Mouse (Mus musculus) gastrocnemius, postnatal 4 days (tissue): ENCODE data around the gene Cln6. TPM values are rescaled to one million over a fixed set of nuclear protein-coding genes. Genes with fewer than 3 reads are reported as not detected.
A peak's percentile ranks its signal among the peaks of the same experiment; 100 is the strongest.
"Not testable (repeated sequence)": the region's sequence is repeated elsewhere in the genome, so short reads cannot be mapped to it uniquely, and the experiment has no call there.

Experiments used
- DNase-seq, 2 experiments: peaks; one replicate each; pipeline ENCODE4 v3.0.0; 2021 to 2022; ENCODE audit warnings: low spot score in 2 of 2, mixed read lengths in 2 of 2
- long read RNA-seq, 2 experiments: library from polyadenylated mRNA; stranded (forward); transcript quantifications; one replicate each; pipeline ENCODE4 v2.0.0; 2021
- total RNA-seq, 2 experiments: library from RNA; stranded (reverse); gene quantifications; 2 replicates each; pipeline ENCODE4 v1.2.3; 2021

Cln6 gene
- 10 to 100 TPM; 26.4 to 27.2 TPM for total RNA-seq
- long read RNA-seq, experiment 1, transcript Cln6-201 (7 exons, 2,142 nt): major isoform, 17 of 25 reads
- long read RNA-seq, experiment 1, partial matches to known transcripts: 1 of 25 reads
- long read RNA-seq, experiment 1, other reads (novel, unspliced or antisense): 7 of 25 reads
- long read RNA-seq, experiment 2, transcript Cln6-201 (7 exons, 2,142 nt): major isoform, 14 of 18 reads
- long read RNA-seq, experiment 2, partial matches to known transcripts: 1 of 18 reads
- long read RNA-seq, experiment 2, other reads (novel, unspliced or antisense): 3 of 18 reads

DNA sequence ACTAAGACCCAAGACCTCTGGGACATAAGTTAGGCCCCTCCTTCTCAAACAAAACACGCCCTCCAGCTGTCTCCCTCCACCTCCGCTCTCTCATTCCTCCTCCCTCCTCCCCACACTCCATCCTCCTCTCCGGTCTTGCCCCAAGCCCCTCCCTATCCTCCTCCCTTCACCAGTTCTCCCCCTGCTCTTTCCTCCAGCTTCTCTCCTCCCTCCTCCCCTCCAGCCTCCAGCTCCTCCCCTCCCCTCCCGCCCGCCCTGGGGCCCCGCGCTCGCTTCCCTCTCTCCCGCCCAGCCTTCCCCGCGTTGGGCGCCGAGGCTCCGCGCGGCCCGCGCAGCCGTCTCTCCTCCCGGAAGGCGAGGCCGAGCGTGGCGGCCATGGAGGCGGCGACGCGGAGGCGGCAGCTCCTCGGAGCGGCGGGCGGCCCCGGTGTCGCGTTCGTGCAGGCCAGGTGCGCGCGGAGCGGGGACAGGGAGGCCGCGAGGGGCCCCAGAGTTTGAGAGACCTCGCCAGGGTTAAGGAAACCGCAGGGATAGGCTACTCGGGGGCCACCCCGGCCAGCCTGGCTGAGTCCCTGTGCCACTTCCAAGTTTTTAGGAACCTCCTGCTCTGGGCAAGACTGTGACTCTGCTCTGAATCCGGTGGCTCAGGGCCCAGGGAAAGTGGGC, at the start of gene Cln6:
Gene Cln6 (plus strand): TSS at position 280 of the 666 bp plus-strand sequence.
- DNase-seq: peak; percentile 57 to 70

DNA sequence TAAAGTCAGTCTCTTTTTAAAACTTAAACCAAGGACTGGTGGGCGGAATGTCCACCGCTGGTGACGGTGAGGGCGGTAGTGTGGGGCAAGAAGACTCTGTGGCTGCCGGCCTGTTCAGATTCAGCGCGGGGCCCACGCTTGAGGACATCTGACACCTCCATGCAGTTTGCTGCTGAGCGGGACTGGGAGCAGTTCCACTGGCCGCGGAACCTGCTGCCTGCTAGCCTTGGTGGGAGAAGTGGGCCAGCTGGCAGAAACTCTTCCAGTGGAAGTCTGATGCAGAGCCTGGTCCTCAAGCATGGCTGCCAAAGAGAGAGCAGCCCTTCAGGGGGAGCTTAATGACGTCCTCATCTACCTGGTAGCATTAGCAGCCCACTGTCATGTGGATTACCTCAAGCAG, 48.7 kb upstream of the Cln6 start:
- DNase-seq: no peak

DNA sequence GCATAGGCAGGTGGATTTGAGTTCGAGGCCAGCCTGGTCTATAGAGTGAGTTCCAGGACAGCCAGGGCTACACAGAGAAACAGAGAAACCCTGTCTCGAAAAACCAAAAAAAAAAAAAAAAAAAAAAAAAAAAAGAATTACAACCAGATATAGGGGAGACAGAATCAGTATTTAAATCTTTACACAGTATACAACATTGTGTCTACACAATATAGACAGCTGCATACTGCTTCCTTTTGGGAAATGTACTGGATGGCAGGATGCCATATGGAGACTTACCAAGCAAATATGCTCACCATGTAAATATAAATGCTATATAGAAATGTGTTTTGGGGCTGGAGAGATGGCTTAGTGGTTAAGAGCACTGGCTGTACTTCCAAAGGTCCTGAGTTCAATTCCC, 39.4 kb upstream of the Cln6 start:
- DNase-seq: not testable (repeated sequence)

DNA sequence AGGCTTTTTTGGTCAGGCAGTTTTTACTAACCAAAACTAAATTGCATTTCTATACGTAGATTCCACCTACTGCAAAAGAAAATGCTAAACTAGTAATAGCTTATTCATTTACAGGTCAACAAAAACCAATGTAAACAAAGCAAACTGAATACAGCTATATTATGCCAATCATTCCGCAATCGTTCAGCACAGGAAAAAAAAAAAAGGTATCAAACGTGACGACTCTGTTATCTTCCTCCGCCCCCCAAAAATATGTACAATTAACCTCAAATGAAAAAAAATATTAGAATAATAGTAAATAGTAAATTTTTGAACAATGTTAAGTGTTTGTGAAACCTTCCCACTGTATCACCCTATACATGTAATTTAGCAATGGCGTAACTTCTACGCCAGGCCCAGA, 28.5 kb upstream of the Cln6 start:
- DNase-seq: no peak

DNA sequence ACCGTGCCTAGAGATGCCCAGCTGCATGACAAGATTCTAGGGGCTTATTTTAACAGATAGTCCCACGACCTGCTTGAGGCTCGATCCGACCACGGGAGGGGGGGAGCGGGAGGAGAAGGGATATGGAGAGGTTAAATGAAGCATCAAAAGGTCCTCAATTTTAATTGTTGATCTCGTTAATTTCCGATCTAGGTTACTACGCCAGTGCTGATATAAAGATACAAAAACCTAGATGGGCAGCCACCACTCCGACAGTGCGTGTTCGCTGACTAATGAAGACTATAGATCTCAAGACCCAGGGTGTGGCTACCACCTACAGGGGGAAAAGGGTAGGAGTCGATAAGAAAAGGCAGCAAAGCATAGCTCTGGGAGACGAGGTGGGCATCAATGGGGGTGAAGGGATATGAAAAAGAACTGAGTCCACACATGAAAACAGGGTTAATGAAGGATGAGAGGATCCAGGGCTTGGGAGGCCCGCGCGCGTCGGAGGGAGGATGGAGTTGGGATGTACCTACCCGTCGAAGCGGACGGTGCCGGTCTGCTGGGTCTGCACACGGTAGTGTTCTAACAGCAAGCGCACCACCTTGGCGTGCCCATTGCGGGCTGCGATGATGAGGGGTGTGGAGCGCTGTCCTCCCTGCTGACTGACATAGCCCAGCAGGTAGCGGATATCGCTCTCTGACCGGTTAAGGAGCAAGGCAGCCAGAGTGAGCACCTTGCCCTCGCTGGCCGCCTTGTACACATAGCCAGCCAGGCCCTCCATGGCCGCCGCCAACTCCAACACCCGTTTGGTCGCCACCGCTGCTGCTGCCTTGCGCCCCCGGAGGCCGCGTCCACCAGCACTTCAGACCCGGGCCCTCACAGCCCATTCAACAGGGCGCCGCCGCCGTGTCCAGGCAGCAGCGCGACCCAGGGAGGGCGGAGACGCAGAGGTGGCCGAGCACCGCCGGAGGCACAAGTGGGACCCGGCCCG, 27.8 kb upstream of the Cln6 start:
- DNase-seq: peak in 1 of 2 experiments; percentile 68

DNA sequence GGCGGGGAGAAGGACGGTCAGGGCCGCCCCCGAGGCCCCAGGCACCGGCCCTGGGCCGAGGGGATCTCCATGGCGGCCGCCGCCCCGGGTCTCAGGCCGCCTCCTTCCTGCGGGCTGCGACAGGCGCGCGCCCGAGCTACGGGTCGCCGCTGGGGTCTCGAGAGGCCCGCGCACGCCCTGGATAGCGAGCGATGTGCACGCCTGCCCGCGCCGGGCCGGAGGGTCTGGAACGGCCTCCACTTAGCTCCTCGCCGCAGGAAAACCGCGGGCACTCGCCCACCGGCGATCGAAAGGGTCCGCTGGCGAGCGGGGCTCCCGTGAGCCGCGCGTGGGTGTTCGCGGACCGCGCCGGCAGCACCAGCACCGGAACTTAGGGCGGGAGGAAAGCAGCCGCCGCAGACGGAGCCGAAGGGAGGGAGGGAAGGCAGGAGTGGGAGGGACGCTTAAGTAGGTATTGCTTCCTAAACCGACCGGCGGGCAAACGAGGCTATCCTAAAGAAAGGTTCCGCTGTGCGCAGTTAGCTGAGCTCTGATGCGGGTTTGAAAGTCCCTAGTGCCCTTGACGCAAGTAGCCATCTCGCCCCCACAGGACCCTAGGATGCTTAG, 27.0 kb upstream of the Cln6 start, which contains the start of gene Fem1b:
Gene Fem1b (minus strand): TSS at position 419 of the 606 bp plus-strand sequence.
- DNase-seq: peak; percentile 77 to 89

DNA sequence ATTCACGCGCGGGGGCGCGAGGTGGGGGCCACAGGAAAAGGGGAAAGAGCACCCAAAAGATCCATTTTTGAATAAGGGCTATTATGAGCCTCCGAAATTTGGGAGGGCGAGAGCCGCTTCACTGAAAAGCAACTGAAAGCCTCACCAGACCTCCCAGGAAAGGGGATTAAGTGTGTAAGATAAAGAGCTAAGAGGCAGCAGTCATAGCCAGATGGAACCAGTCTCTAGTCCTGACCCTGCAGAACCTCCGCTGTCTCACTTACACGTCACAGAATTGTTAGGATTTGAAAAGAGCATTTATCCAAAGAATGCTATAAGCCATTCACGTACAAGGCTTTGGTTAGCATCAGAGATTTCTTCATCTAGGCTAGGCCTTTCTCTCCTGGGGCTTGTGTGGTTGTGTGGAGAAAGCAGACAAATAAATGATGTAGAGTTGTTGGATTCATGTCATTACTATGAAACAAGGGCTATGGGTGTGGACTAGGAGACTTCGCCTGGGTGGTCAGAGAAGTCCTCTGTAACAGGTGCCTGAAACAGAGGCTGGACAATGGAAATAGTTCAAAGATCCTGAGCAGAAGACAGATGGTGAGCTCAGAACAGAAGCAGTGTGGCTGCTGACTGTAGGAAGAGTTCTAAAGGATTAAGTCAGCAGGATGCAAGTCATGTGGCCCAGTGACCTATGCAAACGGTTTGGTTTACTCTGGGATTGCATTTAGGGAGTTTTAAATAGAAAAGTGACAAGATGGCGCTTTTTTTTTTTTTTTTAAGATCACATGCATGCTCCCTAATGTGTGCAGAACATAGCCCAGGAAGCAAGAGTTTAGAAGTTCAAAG, 26.2 kb upstream of the Cln6 start:
- no peak for DNase-seq

DNA sequence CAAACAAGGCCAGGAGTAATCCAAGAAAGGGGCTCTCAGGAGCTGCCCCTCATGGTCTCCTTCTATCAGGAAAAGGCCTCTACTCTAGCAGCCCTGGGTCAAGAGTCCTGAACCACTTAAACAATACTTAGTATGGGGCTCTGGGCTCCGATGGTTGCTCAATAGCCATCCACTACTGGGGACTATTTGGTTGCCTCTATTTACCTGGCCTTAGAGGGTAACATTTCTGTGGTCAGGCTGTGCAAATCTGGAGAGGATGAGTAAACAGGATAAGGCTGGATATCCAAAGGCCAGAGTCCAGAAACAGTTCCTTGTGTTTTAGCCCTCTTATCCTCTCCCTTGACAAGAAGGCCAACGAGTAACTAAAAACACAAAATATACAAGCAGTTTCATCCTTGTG, 23.8 kb upstream of the Cln6 start:
- DNase-seq: no peak

DNA sequence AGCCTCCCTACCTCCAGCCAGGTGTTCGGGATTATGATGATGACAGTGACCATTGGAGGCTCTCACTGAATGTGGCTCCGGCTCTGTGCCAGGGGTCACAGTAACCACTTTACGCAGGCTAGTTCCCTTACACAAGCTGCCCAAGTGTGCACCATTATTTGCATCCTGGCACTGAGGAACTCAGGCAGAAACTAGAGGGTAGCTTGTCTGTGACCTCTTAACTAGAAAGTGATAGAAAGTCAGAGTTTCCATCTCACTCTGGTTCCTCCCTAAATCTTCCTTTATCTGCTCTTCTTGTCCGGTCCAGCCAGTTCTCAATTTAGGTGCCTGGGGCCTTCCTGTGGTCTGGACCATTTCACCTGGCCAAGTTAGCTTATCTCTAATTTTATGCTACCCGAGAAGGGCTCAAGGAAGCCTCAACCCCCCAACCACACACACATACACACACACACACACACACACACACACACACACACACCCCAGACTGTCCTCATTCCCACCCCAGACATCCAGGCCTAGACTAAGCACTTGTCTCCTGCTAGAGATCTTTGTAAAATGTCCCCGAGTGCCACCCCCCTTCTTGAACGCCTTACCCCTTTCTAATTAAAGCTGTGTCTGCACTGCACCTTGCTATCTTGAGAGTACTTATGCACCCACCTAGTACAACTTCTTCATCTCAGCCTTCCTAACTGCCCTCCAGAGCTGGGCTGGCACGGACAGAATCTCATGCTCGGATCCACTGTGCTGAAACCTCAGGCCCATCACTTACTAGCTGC, 22.1 kb upstream of the Cln6 start:
- DNase-seq: no peak

DNA sequence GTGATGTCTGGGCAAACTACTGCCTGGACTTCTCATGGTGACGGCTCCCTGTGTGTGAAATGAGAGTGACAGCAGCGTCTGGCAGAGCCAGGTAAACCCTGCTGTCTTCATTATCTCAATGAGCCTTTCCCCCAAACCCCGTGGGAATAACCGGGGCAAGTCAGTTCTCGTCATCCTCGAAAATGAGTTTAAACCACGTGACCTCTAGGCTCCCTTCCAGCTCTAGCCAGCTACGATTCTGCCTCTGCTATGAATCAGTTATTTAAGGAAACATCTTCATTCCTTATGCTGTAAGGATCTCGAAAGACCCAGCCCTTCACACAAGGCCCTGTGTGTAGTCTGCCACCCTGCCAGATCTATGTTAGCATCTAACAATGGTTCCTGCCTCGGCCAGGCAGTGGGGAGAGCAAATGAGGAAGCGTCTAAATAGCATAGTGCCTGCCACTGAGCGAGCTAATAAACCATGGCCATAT, 21.4 kb upstream of the Cln6 start:
- no peak for DNase-seq

DNA sequence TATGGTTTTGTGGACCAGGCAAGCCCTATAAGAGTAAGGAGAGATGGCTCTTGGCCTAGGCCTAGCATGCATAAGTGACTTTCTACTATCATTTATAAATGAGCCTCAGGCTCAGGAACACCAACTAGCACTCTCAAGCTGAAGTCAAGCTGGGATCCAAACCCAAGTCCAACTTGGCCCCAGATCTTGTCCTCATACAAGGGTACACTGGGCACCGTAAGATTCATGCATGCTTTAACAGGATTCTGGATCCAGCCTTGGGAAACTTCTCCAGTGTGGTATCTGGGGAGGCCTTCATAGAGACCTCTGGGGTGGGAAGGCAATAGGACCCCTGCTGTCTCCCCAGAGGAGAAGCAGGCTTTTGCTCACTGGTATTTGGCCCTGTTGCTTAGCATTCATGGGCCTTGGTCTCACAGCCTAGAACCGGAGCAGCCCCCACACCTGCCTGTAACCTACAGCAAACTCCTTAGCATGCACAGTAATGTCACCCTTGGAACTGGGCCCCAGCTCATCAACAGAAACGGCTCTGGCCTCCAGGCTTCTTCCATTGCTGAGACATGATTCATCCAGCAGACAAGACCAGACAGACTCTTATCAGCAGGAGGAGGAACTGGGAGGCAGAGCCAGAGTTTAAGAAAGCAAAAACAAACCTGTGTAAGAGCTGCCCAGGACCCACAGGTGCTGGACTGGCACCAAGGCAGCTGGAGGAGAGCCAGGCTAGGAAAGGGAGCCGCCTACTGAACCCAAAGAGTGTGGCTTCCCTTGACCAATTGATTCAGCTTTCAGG, 20.6 kb upstream of the Cln6 start:
- no peak for DNase-seq

DNA sequence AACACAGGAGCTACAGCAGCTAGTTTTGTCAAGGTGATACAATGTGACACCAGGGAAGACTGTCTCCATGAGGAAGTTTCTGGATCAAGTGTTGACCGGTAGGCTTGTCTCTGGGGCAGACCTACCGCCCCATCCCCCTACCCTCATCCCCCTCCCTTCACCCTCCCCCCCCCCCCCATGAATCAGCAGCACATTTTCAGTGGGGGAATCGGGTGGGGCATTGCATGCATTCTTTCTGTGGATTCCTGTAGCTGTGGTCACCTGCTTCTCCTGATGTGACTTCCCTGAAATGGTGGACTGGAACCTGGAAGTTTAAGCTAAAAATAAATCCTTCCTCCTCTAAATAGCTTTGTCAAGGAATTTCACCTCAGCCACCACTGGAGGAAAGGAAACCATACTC, 19.1 kb upstream of the Cln6 start:
- DNase-seq: no peak

DNA sequence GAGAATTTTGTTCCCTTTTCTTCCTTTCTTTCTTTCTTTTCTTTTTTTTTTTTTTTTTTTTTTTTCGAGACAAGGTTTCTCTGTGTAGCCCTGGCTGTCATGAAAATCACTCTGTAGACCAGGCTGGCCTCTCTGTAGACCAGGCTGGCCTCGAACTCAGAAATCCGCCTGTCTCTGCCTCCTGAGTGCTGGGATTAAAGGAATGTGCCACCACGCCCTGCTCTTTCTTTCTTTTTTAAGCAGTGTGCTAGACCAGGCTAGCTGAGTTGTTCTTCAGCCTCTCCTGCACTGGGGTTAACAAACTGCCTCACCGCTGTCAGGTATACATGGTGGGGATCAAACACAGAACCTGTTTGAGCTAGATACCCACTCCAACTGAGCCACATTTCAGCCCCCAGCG, 18.7 kb upstream of the Cln6 start:
- not testable (repeated sequence) for DNase-seq

DNA sequence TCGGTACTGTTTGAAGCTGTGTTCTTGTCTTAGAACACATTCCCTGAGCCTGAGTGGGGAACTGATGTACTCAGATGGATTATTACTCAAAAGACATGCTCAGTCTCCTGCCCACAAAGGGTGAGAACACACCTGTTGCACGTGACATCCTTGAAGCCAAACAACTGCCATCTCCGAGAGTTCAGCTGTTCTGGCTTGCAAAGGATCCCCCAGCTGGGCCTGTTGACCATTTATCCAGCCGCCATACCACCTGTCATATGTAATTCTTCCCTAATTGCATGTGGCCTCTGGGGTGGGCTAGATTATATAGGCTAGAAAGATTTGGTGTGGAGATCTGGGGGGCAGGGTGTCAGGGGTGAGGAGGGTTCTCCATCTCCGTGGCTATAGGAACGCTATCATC, 17.8 kb upstream of the Cln6 start:
- DNase-seq: no peak

DNA sequence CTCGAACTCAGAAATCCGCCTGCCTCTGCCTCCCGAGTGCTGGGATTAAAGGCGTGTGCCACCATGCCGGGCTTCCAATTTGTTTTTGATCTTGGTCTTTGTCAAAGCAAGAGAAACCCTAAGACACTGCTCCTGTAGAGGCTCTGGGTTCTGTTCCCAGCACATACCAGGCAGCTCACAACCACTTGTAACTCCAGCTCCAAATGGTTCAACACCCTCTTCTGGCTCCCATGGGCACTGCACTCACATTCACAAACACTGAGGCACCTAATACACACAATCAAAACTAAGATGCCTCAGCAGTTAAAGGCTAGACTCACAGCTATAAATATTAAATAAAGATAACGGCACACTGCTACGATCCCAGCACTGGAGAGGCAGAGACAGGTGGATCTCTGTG, 16.8 kb upstream of the Cln6 start:
- DNase-seq: no peak

DNA sequence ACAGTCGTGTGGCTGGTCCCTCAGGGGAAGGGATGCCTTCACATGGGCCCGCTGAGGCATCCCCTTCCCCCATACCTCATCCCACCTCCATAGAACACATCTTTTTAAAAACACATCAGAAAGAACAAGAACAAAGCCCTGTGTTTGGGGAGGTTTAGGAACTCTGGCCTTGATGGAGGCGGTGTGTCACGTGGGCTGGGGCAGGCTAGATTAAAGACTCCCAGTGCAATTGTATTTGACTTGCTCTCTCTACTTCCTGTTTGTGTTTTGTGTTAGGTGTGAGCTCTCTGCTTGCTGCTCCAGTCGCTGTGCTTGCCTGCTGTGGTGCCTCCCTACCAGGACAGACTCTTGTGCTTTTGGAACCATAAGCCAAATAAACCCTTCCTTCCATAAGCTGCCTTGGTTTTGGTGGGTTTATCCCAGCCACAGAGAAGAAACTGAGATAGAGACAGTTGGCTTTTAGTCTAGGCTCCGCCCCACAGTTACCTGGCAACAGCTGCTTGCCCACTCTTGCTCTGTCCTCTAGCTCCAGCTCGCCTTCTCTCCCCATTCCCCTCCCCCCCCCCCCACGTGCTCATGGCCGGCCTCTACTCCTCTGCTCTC, 12.7 kb upstream of the Cln6 start:
- no peak for DNase-seq

DNA sequence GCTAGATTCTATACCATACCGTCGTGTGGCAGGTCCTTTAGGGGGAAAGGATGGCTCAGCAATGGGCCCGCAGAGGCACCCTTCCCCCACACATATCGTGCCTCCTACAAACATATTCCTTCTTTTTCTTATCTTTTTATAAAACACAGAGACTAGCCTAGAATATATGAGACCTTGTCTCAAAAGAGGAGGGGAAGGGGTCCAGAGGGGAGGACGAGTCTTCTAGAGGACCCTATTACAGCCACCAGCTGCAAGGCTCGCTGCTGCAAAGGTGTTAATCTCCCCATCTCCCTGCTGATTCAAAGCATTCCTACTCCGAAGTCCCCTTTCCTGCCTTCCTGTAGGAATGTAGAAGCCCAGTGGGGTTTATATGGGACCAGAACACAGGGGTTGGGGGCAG, 12.1 kb upstream of the Cln6 start:
- no peak for DNase-seq

DNA sequence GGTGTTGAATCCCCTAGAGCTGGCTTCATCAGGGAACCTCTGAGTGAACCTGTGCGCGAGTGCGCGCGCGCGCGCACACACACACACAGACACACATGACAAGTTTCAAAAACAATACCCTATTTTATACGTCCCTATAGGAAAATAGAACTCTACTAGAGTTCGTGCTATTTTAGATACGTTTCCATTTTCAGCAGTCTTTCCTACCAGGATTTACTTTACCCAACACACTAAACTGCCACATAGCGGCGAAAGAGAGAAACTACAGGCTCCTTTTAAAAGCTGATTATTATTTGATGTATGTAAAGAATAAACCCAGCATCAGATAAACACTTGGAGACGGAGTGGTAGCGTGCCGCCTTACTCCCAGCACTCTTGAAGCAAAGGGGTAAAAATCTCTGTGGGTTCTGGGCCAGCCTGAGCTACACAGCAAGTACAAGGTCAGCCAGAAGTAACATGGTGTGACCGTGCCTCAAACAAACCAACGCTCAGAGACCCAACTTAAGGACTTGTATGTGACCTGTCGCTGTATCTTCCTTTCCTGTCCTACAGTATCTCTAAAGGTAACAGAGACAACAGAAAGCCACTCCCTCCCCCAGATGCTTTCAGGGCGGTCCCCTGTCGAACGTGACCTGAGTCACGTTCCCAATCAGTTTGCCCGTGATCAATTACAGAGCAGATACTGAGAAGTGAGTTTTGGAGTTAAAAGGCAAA, 10.5 kb upstream of the Cln6 start:
- no peak for DNase-seq
